Mouse (Mus musculus) heart, embryonic 13.5 days (tissue): ENCODE data around the gene Fam71a. TPM values are rescaled to one million over a fixed set of nuclear protein-coding genes. Genes with fewer than 3 reads are reported as not detected.

Source experiments
- ATAC-seq: fragments of 200-750 bp; cut with Nextera tagmentation; 2 replicates; pipeline ENCODE4 v1.8.0; 2017; ENCODE audit warnings: moderate TSS enrichment; ENCODE audit not compliant: insufficient number of reproducible peaks, low FRiP score, low TSS enrichment; ENCODE audit errors: extremely low read depth
- H3K27ac ChIP-seq: fragments of 300-500 bp; sonication (generic); replicated peaks from 2 replicates; pipeline ENCODE4 v1.5.1; 2015; ENCODE audit warnings: moderate library complexity, mild to moderate bottlenecking, inconsistent platforms
- H3K27me3 ChIP-seq: fragments of 300-500 bp; sonication (generic); replicated peaks from 2 replicates; pipeline ENCODE4 v1.6.1; 2015; ENCODE audit warnings: mild to moderate bottlenecking, inconsistent platforms
- H3K36me3 ChIP-seq: fragments of 300-500 bp; sonication (generic); 2 replicates; pipeline ENCODE4 v1.6.1; 2015; ENCODE audit warnings: mild to moderate bottlenecking, inconsistent platforms
- H3K4me1 ChIP-seq: fragments of 300-500 bp; sonication (generic); 2 replicates; pipeline ENCODE4 v1.6.1; 2015; ENCODE audit warnings: inconsistent platforms
- H3K4me2 ChIP-seq: fragments of 300-500 bp; sonication (generic); 2 replicates; pipeline ENCODE4 v1.6.1; 2015; ENCODE audit warnings: inconsistent platforms, mild to moderate bottlenecking, moderate library complexity
- H3K4me3 ChIP-seq: fragments of 300-500 bp; sonication (generic); 2 replicates; pipeline ENCODE4 v1.5.1; 2015; ENCODE audit warnings: moderate library complexity, mild to moderate bottlenecking, inconsistent platforms
- H3K9ac ChIP-seq: fragments of 300-500 bp; sonication (generic); 2 replicates; pipeline ENCODE4 v1.6.1; 2015; ENCODE audit warnings: inconsistent platforms, mild to moderate bottlenecking, moderate library complexity
- H3K9me3 ChIP-seq: fragments of 300-500 bp; sonication (generic); 2 replicates; pipeline ENCODE4 v1.6.1; 2016; ENCODE audit warnings: inconsistent platforms
- WGBS: fragments of 180-500 bp; shearing (Covaris S2); methylation state at CpG from one replicate; pipeline ENCODE4 v1.1.7; 2015; ENCODE audit warnings: mixed read lengths; 5-methylcytosine and 5-hydroxymethylcytosine counted together
- polyA plus RNA-seq: library from polyadenylated mRNA; unstranded; fragments of >200 nt; fragmentation: Nextera tagmentation; extraction: Ambion mirVana; gene quantifications from 2 replicates; pipeline ENCODE4 v1.2.1, GENCODE M21; 2015

The Fam71a gene
- polyA plus RNA-seq, 1 experiment from 2014 or later = not detected

GRCm38 (mm10) chr1:191115514-191116238, 48.9 kb downstream of the Fam71a start:
- no peak overlapping the region for H3K4me2 ChIP-seq
- H3K4me3 ChIP-seq = no peak overlapping the region
- no peaks in the 10 kb centered on the region for H3K27me3 ChIP-seq
- 60% methylated on average over 11 of the region's 11 CpGs for WGBS
- ATAC-seq = no peak
- peaks cover 30% of the 10 kb centered on the region for H3K4me1 ChIP-seq
- no peak overlapping the region for H3K9ac ChIP-seq
- H3K9me3 ChIP-seq = no peaks in the 10 kb centered on the region
- no peak overlapping the region for H3K27ac ChIP-seq
- no peaks in the 10 kb centered on the region for H3K36me3 ChIP-seq

- Histone ChIP-seq H3K27me3 (no peaks in the 10 kb centered on the region), H3K9ac (no peak overlapping the region), H3K4me1 (peaks cover 32% of the 10 kb centered on the region), H3K4me2 (no peak overlapping the region), H3K4me3 (no peak overlapping the region), H3K36me3 (no peaks in the 10 kb centered on the region), H3K27ac (no peak overlapping the region), H3K9me3 (no peaks in the 10 kb centered on the region)
- ATAC-seq = no peak
- 55% methylated on average over 7 of the region's 7 CpGs for WGBS
Observed at GRCm38 (mm10) chr1:191114868-191115267, 49.7 kb downstream of the Fam71a start.

Other genes with a start within 250 kb of the Fam71a start
- gene Angel2, start 239.7 kb downstream of the Fam71a start, polyA plus RNA-seq = 27.6 and 28.6 TPM in 2 replicates
- 46.2 and 47.6 TPM in 2 replicates for gene Vash2, start 185.5 kb downstream of the Fam71a start, polyA plus RNA-seq
- 2.6 and 3.1 TPM in 2 replicates for gene Flvcr1, start 138.7 kb downstream of the Fam71a start, polyA plus RNA-seq
- not detected in 2 replicates for gene Spata45, start 128.2 kb downstream of the Fam71a start, polyA plus RNA-seq
- gene Tatdn3, start 101.9 kb downstream of the Fam71a start, polyA plus RNA-seq = 15.8 and 17.5 TPM in 2 replicates
- gene Nsl1, start 101.8 kb downstream of the Fam71a start, polyA plus RNA-seq = 12.4 and 14.0 TPM in 2 replicates
- 3.5 and 4.3 TPM in 2 replicates for gene Batf3, start 67.0 kb downstream of the Fam71a start, polyA plus RNA-seq
- 14.0 and 15.2 TPM in 2 replicates for gene Atf3, start 53.2 kb upstream of the Fam71a start, polyA plus RNA-seq
- 98.9 and 104 TPM in 2 replicates for gene Nenf, start 153.4 kb upstream of the Fam71a start, polyA plus RNA-seq
- 16.2 and 17.6 TPM in 2 replicates for gene Tmem206, start 161.1 kb upstream of the Fam71a start, polyA plus RNA-seq
- 21.2 and 22.6 TPM in 2 replicates for gene Ppp2r5a, start 238.5 kb upstream of the Fam71a start, polyA plus RNA-seq